Mouse (Mus musculus) right cerebral cortex, adult 18-20 months (tissue): ENCODE measurements around the gene Slc27a1.

Experiments
- DNase-seq: peaks from one replicate; pipeline ENCODE4 v3.0.0; 2022; ENCODE audit warnings: mixed read lengths

Gene Slc27a1

GRCm38 (mm10) chr8:71627265-71628099, 58.8 kb downstream of the Slc27a1 start:
- no peak for DNase-seq

DNA sequence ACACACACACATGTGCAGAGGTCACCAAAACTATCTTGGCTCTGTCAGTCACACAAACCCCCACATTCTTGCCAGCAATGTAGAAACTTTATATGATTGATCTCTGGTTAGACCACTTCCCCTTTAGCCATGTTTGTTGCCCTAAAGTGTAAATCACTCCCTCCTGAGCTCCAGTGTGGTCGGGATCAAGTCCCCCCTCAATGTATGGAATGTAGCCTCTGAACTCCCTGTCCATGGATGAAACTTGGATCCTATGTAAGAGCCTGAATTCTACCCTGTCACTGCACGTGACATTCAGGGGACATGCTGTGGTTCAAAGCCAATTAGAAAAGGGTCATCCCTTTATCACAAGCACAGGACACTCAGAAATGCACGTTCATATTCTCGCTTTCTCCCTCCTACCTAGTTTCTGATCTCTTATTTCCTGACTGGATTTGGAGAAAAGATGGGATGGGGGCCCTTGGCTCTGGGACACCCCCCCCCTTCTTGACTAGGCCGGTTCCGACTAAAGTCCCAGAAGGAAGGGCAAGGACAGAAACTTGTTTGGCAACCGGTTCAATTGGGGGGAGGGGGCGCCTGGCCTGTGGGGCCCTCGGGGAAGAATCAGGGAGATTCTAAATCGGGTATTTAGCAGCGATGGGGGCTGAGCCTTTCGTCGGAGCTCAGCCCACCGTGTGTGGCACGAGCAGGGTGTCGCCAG, 59.9 kb downstream of the Slc27a1 start:
- no peak for DNase-seq

DNA sequence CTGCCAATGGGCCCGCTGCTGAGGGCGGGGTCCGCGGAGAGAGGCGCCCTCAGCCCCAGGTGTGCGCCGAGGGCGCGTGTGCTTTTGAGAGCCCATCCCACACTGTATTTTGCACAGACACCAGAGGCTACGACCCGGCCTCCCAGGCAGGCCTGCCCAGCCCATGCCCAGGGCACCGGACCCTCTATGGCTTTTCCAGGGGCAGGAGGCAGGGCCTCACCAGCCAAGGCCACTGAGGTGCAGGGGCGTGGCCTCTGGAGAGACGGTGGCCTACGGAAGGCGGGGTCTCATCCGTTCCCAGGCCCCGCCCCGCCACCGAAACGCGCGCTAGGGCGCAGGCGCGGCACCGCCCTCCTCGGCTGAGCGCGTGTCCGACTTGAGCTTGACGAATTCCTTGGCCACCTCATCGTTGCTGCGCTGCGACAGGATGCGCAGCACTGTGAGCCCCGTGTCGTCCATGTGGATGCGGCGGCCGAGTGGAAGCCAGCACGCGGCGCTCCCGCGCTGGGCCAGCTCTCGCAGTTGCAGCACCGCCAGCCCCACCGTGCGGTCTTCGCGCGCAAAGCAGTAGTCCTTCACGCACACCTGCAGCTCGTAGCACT, 60.5 kb downstream of the Slc27a1 start:
- peak; percentile 90 for DNase-seq

DNA sequence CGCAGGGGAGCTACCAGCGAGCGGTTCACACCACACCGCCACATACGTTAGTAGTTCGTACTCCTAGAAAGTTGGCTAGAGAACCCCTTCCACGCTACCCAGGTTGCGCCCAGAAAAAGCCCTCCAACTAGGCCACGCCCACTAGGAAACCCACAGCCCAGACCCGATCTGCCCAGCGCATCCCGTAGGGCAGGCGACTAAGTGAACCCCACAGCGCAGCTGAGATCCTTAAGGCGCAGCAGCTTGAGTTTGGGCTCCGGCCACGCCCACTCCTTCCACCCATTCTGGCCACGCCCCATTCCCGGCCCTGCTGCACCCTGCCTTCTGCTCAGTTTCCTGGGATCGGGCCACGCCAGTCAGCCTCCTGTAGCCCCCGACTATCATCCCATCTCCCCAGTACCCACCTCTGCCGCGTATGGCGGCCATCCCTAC, 61.1 kb downstream of the Slc27a1 start:
- no peak for DNase-seq

DNA sequence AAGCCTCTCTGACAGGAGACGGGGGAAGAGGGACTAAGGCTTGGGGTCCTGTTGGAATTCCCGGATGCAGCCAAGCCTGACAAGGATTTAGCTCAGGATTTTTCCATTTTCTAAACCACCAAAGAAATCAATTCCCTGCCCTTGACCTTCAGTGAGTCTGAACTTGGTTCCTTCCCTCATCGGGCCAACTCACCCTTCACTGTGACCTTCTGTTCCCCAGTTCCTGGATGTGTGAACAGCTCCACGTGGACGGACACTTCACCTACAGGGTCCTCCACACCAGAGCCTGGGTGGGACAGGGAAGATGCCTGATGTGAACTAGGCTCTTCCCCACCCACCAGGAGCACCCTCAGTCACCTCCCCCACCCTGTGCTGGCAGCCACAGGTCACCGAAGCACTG, 62.1 kb downstream of the Slc27a1 start:
- no peak for DNase-seq

GRCm38 (mm10) chr8:71631897-71632296, 63.2 kb downstream of the Slc27a1 start:
- no peak for DNase-seq

- DNase-seq = no peak
Measured at GRCm38 (mm10) chr8:71633164-71633563, 64.5 kb downstream of the Slc27a1 start.

DNA sequence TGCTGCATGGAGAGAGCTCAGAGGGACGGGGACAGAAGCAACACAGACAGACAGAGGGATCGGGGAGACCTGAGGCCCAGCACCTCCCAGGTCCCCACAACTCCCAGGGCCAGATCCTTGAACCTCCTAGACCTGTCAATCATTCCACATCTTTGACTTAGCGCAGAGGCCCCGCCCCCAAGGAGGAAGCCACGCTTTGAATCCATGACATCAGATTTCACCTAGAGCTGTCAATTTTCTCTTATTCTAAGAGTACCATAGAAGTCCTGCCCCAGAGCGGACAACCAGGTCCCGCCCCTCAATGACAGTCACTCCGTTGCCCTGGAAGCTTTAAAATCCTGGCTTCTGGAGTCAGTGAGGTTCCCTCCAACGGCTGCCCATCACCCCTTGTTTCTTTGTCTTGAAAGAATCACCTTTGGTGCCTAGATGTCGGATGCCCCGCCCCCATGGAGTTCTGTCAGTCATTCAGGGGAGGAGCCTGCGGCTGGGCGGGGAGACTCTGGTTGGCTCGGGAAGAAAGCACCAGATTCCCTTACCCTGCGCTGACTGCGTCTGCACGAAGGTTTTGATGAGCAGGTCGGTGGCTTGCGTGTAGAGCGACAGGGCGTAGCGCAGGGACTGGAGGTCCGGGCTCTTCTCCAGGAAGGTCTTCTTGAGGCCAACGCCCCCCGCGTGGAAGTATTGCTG, 65.4 kb downstream of the Slc27a1 start:
- DNase-seq = no peak
